Mouse (Mus musculus): ENCODE measurements around the gene Gm5678. TPM values are rescaled to one million over a fixed set of nuclear protein-coding genes. Genes with fewer than 3 reads are reported as not detected.
"Not testable (repeated sequence)": the region's sequence is repeated elsewhere in the genome, so short reads cannot be mapped to it uniquely, and the experiment has no call there.

The Gm5678 gene
- polyA plus RNA-seq, 1 experiment from 2014 or later = not detected

- 92% methylated on average over 4 of the region's 4 CpGs for WGBS
- no peak for ATAC-seq (ENCODE audit: insufficient number of reproducible peaks, low FRiP score, low TSS enrichment, low read depth)
- Histone ChIP-seq H3K4me2 (no peak overlapping the region), H3K27ac (no peak overlapping the region), H3K36me3 (peaks cover 17% of the 10 kb centered on the region; the same call in 1 of the 2 replicates), H3K27me3 (no peaks in the 10 kb centered on the region), H3K9ac (no peak overlapping the region), H3K4me3 (no peak overlapping the region), H3K9me3 (no peaks in the 10 kb centered on the region), H3K4me1 (peaks cover 15% of the 10 kb centered on the region)
These were observed 16.9 kb upstream of the Gm5678 start for GRCm38 (mm10) chr16:93610961-93611360.

GRCm38 (mm10) chr16:93615118-93615870, 12.6 kb upstream of the Gm5678 start:
- no peak for ATAC-seq (ENCODE audit: insufficient number of reproducible peaks, low FRiP score, low TSS enrichment, low read depth)
- Histone ChIP-seq H3K27ac (no peak overlapping the region), H3K36me3 (peaks cover 12% of the 10 kb centered on the region; the same call in 1 of the 2 replicates), H3K27me3 (no peaks in the 10 kb centered on the region), H3K4me2 (no peak overlapping the region), H3K9me3 (no peaks in the 10 kb centered on the region), H3K4me3 (no peak overlapping the region), H3K9ac (no peak overlapping the region), H3K4me1 (no peaks in the 10 kb centered on the region)
- WGBS = 38% methylated on average over 5 of the region's 5 CpGs

- not testable (repeated sequence) for H3K27ac ChIP-seq; H3K9me3 ChIP-seq; ATAC-seq (ENCODE audit: insufficient number of reproducible peaks, low FRiP score, low TSS enrichment, low read depth); H3K36me3 ChIP-seq; H3K4me3 ChIP-seq; H3K9ac ChIP-seq; H3K4me1 ChIP-seq; H3K4me2 ChIP-seq; H3K27me3 ChIP-seq
- WGBS = 81% methylated on average over 4 of the region's 4 CpGs
These were observed 4.1 kb upstream of the Gm5678 start for GRCm38 (mm10) chr16:93623759-93624158.

- no peak overlapping the region for H3K9ac ChIP-seq
- WGBS = 75% methylated on average over 4 of the region's 4 CpGs
- no peak overlapping the region for H3K27ac ChIP-seq
- H3K27me3 ChIP-seq = no peaks in the 10 kb centered on the region
- no peak overlapping the region for H3K4me3 ChIP-seq
- H3K4me2 ChIP-seq = no peak overlapping the region
- no peak for ATAC-seq (ENCODE audit: insufficient number of reproducible peaks, low FRiP score, low TSS enrichment, low read depth)
- no peaks in the 10 kb centered on the region for H3K36me3 ChIP-seq
- H3K9me3 ChIP-seq = no peaks in the 10 kb centered on the region
- H3K4me1 ChIP-seq = no peaks in the 10 kb centered on the region
These were observed 3.2 kb upstream of the Gm5678 start for GRCm38 (mm10) chr16:93624671-93625070.

- no peaks in the 10 kb centered on the region for H3K9me3 ChIP-seq
- H3K4me3 ChIP-seq = no peak overlapping the region
- no peaks in the 10 kb centered on the region for H3K36me3 ChIP-seq
- H3K27me3 ChIP-seq = no peaks in the 10 kb centered on the region
- H3K4me1 ChIP-seq = no peaks in the 10 kb centered on the region
- no peak overlapping the region for H3K27ac ChIP-seq
- 19% methylated on average over 1 of the region's 1 CpGs for WGBS
- H3K4me2 ChIP-seq = no peak overlapping the region
- no peak overlapping the region for H3K9ac ChIP-seq
- no peak for ATAC-seq (ENCODE audit: insufficient number of reproducible peaks, low FRiP score, low TSS enrichment, low read depth)
These were observed 1.2 kb upstream of the Gm5678 start for GRCm38 (mm10) chr16:93626745-93627144.

- Histone ChIP-seq H3K27ac (no peak overlapping the region), H3K4me1 (no peaks in the 10 kb centered on the region), H3K4me3 (no peak overlapping the region), H3K9ac (no peak overlapping the region), H3K4me2 (no peak overlapping the region), H3K27me3 (no peaks in the 10 kb centered on the region), H3K9me3 (no peaks in the 10 kb centered on the region), H3K36me3 (no peaks in the 10 kb centered on the region)
- 47% methylated on average over 4 of the region's 4 CpGs for WGBS
- no peak for ATAC-seq (ENCODE audit: insufficient number of reproducible peaks, low FRiP score, low TSS enrichment, low read depth)
These were observed 16.1 kb downstream of the Gm5678 start for GRCm38 (mm10) chr16:93644006-93644405.

GRCm38 (mm10) chr16:93648441-93649183, 20.7 kb downstream of the Gm5678 start:
- no peaks in the 10 kb centered on the region for H3K9me3 ChIP-seq
- WGBS = 75% methylated on average over 5 of the region's 5 CpGs
- no peak overlapping the region for H3K4me2 ChIP-seq
- H3K36me3 ChIP-seq = no peaks in the 10 kb centered on the region
- no peak for ATAC-seq (ENCODE audit: insufficient number of reproducible peaks, low FRiP score, low TSS enrichment, low read depth)
- no peak overlapping the region for H3K4me3 ChIP-seq
- no peak overlapping the region for H3K9ac ChIP-seq
- H3K27me3 ChIP-seq = no peaks in the 10 kb centered on the region
- H3K27ac ChIP-seq = no peak overlapping the region
- no peaks in the 10 kb centered on the region for H3K4me1 ChIP-seq

- Histone ChIP-seq H3K4me1 (no peaks in the 10 kb centered on the region), H3K36me3 (no peaks in the 10 kb centered on the region), H3K27ac (no peak overlapping the region), H3K9ac (no peak overlapping the region), H3K27me3 (no peaks in the 10 kb centered on the region), H3K4me2 (no peak overlapping the region), H3K4me3 (no peak overlapping the region), H3K9me3 (no peaks in the 10 kb centered on the region)
- no peak for ATAC-seq (ENCODE audit: insufficient number of reproducible peaks, low FRiP score, low TSS enrichment, low read depth)
These were observed 40.1 kb downstream of the Gm5678 start for GRCm38 (mm10) chr16:93667976-93668375.

GRCm38 (mm10) chr16:93669521-93669920, 41.6 kb downstream of the Gm5678 start:
- ATAC-seq (ENCODE audit: insufficient number of reproducible peaks, low FRiP score, low TSS enrichment, low read depth) = no peak
- Histone ChIP-seq H3K27me3 (no peaks in the 10 kb centered on the region), H3K4me3 (no peak overlapping the region), H3K9ac (no peak overlapping the region), H3K27ac (no peak overlapping the region), H3K9me3 (no peaks in the 10 kb centered on the region), H3K4me2 (no peak overlapping the region), H3K36me3 (no peaks in the 10 kb centered on the region), H3K4me1 (no peaks in the 10 kb centered on the region)

GRCm38 (mm10) chr16:93670466-93670865, 42.6 kb downstream of the Gm5678 start:
- H3K9ac ChIP-seq; H3K36me3 ChIP-seq; H3K27ac ChIP-seq; H3K4me3 ChIP-seq; H3K9me3 ChIP-seq; H3K27me3 ChIP-seq; H3K4me2 ChIP-seq; ATAC-seq (ENCODE audit: insufficient number of reproducible peaks, low FRiP score, low TSS enrichment, low read depth); H3K4me1 ChIP-seq: not testable (repeated sequence)
- WGBS = 36% methylated on average over 4 of the region's 4 CpGs

- Histone ChIP-seq H3K36me3 (no peaks in the 10 kb centered on the region), H3K4me2 (no peak overlapping the region), H3K4me1 (no peaks in the 10 kb centered on the region), H3K27ac (no peak overlapping the region), H3K27me3 (no peaks in the 10 kb centered on the region), H3K9me3 (no peaks in the 10 kb centered on the region), H3K4me3 (no peak overlapping the region), H3K9ac (no peak overlapping the region)
- no peak for ATAC-seq (ENCODE audit: insufficient number of reproducible peaks, low FRiP score, low TSS enrichment, low read depth)
- WGBS = 87% methylated on average over 5 of the region's 5 CpGs
These were observed 43.2 kb downstream of the Gm5678 start for GRCm38 (mm10) chr16:93671064-93671463.

- no peak for ATAC-seq (ENCODE audit: insufficient number of reproducible peaks, low FRiP score, low TSS enrichment, low read depth)
- H3K4me1 ChIP-seq = no peaks in the 10 kb centered on the region
- H3K9ac ChIP-seq = no peak overlapping the region
- no peaks in the 10 kb centered on the region for H3K36me3 ChIP-seq
- H3K9me3 ChIP-seq = no peaks in the 10 kb centered on the region
- WGBS = 88% methylated on average over 5 of the region's 5 CpGs
- H3K4me2 ChIP-seq = no peak overlapping the region
- H3K27ac ChIP-seq = no peak overlapping the region
- H3K27me3 ChIP-seq = peaks cover 9% of the 10 kb centered on the region; the same call in 1 of the 2 replicates
- no peak overlapping the region for H3K4me3 ChIP-seq
These were observed 48.5 kb downstream of the Gm5678 start for GRCm38 (mm10) chr16:93676376-93676775.
